Mouse (Mus musculus) hindbrain, embryonic 11.5 days (tissue): ENCODE measurements at regions not wholly inside any gene's neighbourhood (a gene's known extent, or its start where the extent isn't known, plus 50 kb on each side); places are given as distances from the start of the nearest gene placed in this dataset.

ENCODE experiments used
- ATAC-seq: fragments of 200-750 bp; cut with Nextera tagmentation; 2 replicates; pipeline ENCODE4 v1.8.0; 2017; ENCODE audit warnings: mild to moderate bottlenecking, moderate TSS enrichment, moderate library complexity; ENCODE audit not compliant: low FRiP score
- DNase-seq: peaks from one replicate; pipeline ENCODE4 v3.0.0-alpha.2; 2015; ENCODE audit warnings: low spot score
- H3K27ac ChIP-seq: fragments of 300-500 bp; sonication (generic); 2 replicates; pipeline ENCODE4 v1.5.1; 2014; ENCODE audit warnings: mild to moderate bottlenecking, low read depth, low read length
- H3K27me3 ChIP-seq: fragments of 300-500 bp; sonication (generic); 2 replicates; pipeline ENCODE4 v1.6.1; 2014; ENCODE audit warnings: mild to moderate bottlenecking, low read length, moderate library complexity, mixed read lengths; ENCODE audit not compliant: control insufficient read depth, insufficient read depth
- H3K36me3 ChIP-seq: fragments of 300-500 bp; sonication (generic); 2 replicates; pipeline ENCODE4 v1.6.1; 2014; ENCODE audit warnings: mild to moderate bottlenecking, low read length, moderate library complexity, mixed read lengths; ENCODE audit not compliant: control insufficient read depth, insufficient read depth
- H3K4me1 ChIP-seq: fragments of 300-500 bp; sonication (generic); replicated peaks from 2 replicates; pipeline ENCODE4 v1.6.1; 2014; ENCODE audit warnings: low read length, mixed read lengths; ENCODE audit not compliant: control insufficient read depth, insufficient read depth
- H3K4me2 ChIP-seq: fragments of 300-500 bp; sonication (generic); replicated peaks from 2 replicates; pipeline ENCODE4 v1.6.1; 2014; ENCODE audit warnings: mild to moderate bottlenecking, low read depth, low read length
- H3K4me3 ChIP-seq: fragments of 300-500 bp; sonication (generic); 2 replicates; pipeline ENCODE4 v1.5.1; 2014; ENCODE audit warnings: low read depth, low read length
- H3K9ac ChIP-seq: fragments of 300-500 bp; sonication (generic); 2 replicates; pipeline ENCODE4 v1.6.1; 2014; ENCODE audit warnings: low read depth, low read length
- H3K9me3 ChIP-seq: fragments of 300-500 bp; sonication (generic); 2 replicates; pipeline ENCODE4 v1.6.1; 2016; ENCODE audit warnings: low read length; ENCODE audit not compliant: control insufficient read depth
- WGBS: fragments of 180-500 bp; shearing (Covaris S2); extraction: QIAGEN DNeasy Blood & Tissue Kit; methylation state at CpG from one replicate; pipeline ENCODE4 v1.1.7; 2014; 5-methylcytosine and 5-hydroxymethylcytosine counted together

DNA sequence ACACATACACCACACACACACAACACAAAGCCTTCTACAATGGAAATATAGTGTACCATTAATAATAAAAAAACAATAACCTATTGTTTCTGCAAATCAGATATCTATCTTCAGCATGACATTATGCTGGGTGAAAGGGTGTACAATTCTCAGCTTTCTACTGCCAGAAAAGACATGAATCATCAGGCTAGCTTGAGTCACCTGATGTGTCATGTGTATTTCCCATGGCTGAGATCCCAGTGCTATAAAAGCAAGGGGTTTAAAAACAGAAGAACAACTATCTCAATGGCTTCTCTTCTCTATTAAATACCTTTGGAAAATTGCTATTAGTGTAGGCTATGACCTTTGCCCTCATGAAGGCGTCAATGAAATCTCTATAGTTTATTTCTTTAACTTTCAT is 246.5 kb upstream of the Atp2b1 start:
- ATAC-seq (no peak), DNase-seq (no peak)
- H3K27ac ChIP-seq, result no peak overlapping the region
- H3K27me3 ChIP-seq, result no peaks in the 10 kb centered on the region
- H3K4me3 ChIP-seq, result no peak overlapping the region
- no peaks in the 10 kb centered on the region for H3K9me3 ChIP-seq
- H3K4me2 ChIP-seq, result no peak overlapping the region
- no peaks in the 10 kb centered on the region for H3K36me3 ChIP-seq
- WGBS, result 81% methylated on average over 1 of the region's 1 CpGs
- H3K9ac ChIP-seq, result no peak overlapping the region
- no peaks in the 10 kb centered on the region for H3K4me1 ChIP-seq

DNA sequence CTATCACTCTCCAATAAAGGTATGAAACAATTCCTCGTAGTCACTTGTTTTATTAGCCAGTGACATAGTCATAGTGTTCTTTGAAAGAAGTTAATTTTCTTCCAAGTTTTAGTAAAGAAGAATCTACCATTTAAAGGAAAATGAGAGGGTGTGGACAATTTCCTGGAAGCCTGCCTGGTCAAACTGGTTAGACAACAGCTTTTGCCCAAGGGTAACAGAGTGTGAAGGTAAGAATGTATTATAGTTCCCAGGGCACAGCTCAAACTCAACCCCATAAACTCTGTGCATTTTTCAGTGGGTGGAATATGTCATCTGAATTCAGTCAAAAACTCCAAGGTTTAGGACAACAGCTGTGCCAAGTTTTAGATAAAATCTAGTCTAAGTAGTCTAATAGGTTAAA is 240.1 kb upstream of the Atp2b1 start:
- DNase-seq, result no peak
- ATAC-seq, result no peak
- Histone ChIP-seq H3K4me3 (no peak overlapping the region), H3K4me1 (no peaks in the 10 kb centered on the region), H3K9ac (no peak overlapping the region), H3K4me2 (no peak overlapping the region), H3K27me3 (no peaks in the 10 kb centered on the region), H3K36me3 (no peaks in the 10 kb centered on the region), H3K27ac (no peak overlapping the region), H3K9me3 (no peaks in the 10 kb centered on the region)
- WGBS, result 91% methylated on average over 1 of the region's 1 CpGs

DNA sequence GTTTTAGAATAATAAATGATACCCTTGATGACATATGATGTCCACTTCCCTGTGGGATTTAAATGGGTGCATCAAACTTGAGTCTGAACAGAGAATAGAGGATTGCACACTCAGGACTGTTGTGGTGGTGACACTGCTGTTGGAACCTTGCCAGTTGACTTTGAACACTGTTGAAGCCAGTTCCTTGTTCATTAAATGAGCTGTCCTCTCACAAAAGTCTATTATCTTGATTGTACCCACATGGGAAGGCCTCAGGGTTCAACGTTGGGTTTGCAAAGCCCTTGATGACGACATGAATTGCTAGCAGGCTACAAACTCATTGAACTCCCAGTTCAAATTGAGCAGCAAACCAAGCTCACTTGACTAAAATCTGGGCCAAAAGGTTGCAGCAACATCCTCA is 237.3 kb upstream of the Atp2b1 start:
- DNase-seq, result no peak
- Histone ChIP-seq H3K27me3 (no peaks in the 10 kb centered on the region), H3K4me2 (no peak overlapping the region), H3K36me3 (no peaks in the 10 kb centered on the region), H3K4me3 (no peak overlapping the region), H3K9ac (no peak overlapping the region), H3K27ac (no peak overlapping the region), H3K9me3 (no peaks in the 10 kb centered on the region), H3K4me1 (no peaks in the 10 kb centered on the region)
- 83% methylated on average over 2 of the region's 2 CpGs for WGBS
- no peak for ATAC-seq

DNA sequence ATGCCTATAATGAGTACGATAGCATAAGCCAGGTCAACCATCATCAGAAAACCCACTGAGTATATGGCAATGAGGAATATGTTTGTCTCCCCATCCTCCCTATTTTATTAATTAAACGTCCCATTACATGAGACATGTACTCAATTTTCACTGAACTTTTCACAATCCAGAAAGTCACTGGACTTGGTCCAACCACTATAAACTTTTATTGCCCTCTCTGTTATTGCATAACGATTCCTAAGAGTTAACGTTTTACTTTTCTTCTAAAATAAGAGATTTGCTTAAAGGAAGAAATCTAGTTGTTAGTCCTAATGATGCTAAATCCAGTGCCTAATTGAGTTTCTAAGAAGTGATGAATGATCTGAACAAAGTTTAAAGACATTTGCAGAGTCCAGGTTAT is 236.0 kb upstream of the Atp2b1 start:
- ATAC-seq (no peak), DNase-seq (no peak)
- no peak overlapping the region for H3K4me3 ChIP-seq
- H3K36me3 ChIP-seq, result no peaks in the 10 kb centered on the region
- no peaks in the 10 kb centered on the region for H3K4me1 ChIP-seq
- no peak overlapping the region for H3K9ac ChIP-seq
- no peaks in the 10 kb centered on the region for H3K9me3 ChIP-seq
- no peak overlapping the region for H3K27ac ChIP-seq
- H3K27me3 ChIP-seq, result no peaks in the 10 kb centered on the region
- no peak overlapping the region for H3K4me2 ChIP-seq
- 95% methylated on average over 4 of the region's 4 CpGs for WGBS

DNA sequence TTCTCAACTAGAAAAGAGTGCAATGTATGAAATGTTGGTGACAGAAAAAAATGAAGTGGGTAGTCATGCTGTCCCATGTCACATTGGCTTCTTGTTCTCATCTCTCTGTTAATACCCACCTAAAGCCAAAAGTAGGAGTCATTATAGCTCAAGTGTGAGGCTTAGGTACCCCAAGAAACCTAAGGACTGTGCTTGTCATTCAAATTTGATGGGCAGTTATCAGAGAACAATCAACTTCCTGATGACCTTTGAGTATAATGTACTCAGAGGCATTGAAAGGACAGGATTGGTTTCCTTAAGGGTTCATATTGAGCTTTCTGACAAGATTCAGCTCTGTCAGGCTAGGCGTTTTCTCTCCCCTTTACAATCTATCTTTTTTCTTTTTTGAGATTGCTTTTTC is 231.8 kb upstream of the Atp2b1 start:
- 88% methylated on average over 1 of the region's 1 CpGs for WGBS
- no peaks in the 10 kb centered on the region for H3K4me1 ChIP-seq
- no peak overlapping the region for H3K9ac ChIP-seq
- H3K36me3 ChIP-seq, result no peaks in the 10 kb centered on the region
- H3K27ac ChIP-seq, result no peak overlapping the region
- no peaks in the 10 kb centered on the region for H3K27me3 ChIP-seq
- H3K4me3 ChIP-seq, result no peak overlapping the region
- no peak overlapping the region for H3K4me2 ChIP-seq
- no peaks in the 10 kb centered on the region for H3K9me3 ChIP-seq
- DNase-seq (no peak), ATAC-seq (no peak)

DNA sequence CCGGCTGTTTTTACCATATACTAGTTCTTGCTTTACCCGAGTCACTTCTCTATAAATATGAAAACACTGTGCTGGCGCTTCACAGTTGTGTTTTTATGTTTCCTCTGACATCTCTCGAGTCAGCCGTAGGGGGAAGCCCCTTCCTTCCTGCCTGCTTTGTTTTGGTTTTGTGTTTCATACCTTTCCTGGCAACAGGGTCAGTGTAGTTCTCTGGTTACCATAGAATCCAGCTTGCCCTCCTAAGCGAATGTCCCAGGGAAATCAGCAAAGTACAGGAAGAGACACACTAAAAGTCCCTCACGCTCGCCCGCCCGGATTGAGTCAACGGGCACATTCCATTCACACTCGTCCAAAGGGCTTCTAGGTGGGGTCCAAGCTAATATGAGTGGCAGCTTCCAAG is 230.0 kb upstream of the Atp2b1 start:
- Histone ChIP-seq H3K36me3 (no peaks in the 10 kb centered on the region), H3K27me3 (no peaks in the 10 kb centered on the region), H3K4me3 (no peak overlapping the region), H3K4me2 (no peak overlapping the region), H3K9me3 (no peaks in the 10 kb centered on the region), H3K4me1 (no peaks in the 10 kb centered on the region), H3K27ac (no peak overlapping the region), H3K9ac (no peak overlapping the region)
- DNase-seq (peak; percentile 19), ATAC-seq (no peak)
- 50% methylated on average over 12 of the region's 12 CpGs for WGBS

DNA sequence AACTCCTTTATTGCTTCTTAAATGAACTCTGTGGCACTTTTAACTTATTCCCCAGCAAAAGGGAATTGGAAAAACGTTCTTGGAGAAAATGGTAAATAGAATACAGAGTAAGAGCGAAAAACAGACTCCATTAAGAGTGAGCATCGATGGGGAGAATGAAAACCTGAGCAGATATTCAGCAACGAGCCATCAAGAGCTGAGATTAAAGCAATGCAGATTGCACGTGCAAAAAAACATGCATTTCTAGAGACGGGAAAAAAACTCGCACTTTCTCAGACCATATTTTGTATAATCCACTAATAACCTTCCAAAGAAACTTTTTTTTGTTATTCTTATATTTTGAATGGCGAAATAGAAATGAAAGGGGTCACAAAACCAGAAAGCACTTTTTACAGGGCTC is 229.5 kb upstream of the Atp2b1 start:
- ATAC-seq, result no peak
- 85% methylated on average over 8 of the region's 8 CpGs for WGBS
- Histone ChIP-seq H3K4me1 (no peaks in the 10 kb centered on the region), H3K9me3 (no peaks in the 10 kb centered on the region), H3K27ac (no peak overlapping the region), H3K27me3 (no peaks in the 10 kb centered on the region), H3K4me2 (no peak overlapping the region), H3K4me3 (no peak overlapping the region), H3K36me3 (no peaks in the 10 kb centered on the region), H3K9ac (no peak overlapping the region)
- no peak for DNase-seq

DNA sequence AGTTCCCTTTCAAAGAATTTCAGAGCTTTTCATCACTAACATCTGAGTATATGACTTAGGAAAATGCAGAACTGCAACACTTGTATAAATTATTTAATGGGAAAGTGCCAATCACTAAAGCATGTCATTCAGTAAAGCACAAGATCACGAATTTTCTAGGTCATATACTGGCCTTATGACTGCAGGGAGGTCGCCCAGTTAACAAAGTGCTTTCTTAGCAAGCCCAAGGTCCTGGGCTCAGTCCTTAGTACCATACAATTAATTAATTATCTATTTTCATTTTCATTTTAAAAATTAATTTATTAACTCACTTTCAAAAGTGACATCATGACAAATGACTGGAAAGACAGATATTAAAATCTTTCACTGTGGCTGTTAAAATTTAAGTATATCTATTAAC is 228.5 kb upstream of the Atp2b1 start:
- ATAC-seq, result no peak
- no peaks in the 10 kb centered on the region for H3K4me1 ChIP-seq
- H3K9ac ChIP-seq, result no peak overlapping the region
- no peak overlapping the region for H3K27ac ChIP-seq
- H3K27me3 ChIP-seq, result no peaks in the 10 kb centered on the region
- no peaks in the 10 kb centered on the region for H3K9me3 ChIP-seq
- 79% methylated on average over 2 of the region's 2 CpGs for WGBS
- no peak overlapping the region for H3K4me3 ChIP-seq
- DNase-seq, result no peak
- no peaks in the 10 kb centered on the region for H3K36me3 ChIP-seq
- no peak overlapping the region for H3K4me2 ChIP-seq

DNA sequence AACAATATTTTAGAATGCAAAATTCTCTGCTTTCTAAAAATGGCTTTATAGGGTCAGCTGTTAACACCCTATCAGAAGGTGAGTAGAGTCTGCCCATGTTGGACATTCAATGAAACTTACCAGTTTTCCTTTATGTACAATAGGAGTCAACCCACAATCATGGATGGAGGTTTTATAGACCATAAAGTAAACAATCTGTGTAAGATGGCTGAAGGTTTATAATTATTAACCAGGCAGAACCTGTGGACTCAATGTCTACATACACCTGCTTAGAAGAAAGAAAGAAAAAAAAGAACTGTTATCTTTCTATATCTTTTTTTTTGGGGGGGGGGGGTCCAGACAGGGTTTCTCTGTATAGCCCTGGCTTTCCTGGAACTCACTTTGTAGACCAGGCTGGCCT is 227.8 kb upstream of the Atp2b1 start:
- Histone ChIP-seq H3K9me3 (no peaks in the 10 kb centered on the region), H3K9ac (no peak overlapping the region), H3K4me1 (no peaks in the 10 kb centered on the region), H3K27me3 (no peaks in the 10 kb centered on the region), H3K4me3 (no peak overlapping the region), H3K36me3 (no peaks in the 10 kb centered on the region), H3K27ac (no peak overlapping the region), H3K4me2 (no peak overlapping the region)
- ATAC-seq, result no peak
- DNase-seq, result no peak
